Mouse (Mus musculus) CH12.LX (cell line): ENCODE measurements at regions not wholly inside any gene's neighbourhood (a gene's known extent, or its start where the extent isn't known, plus 50 kb on each side); places are given as distances from the start of the nearest gene placed in this dataset.

ENCODE experiments used
- DNase-seq: peaks from one replicate; pipeline ENCODE4 v3.0.0-alpha.2; 2013; ENCODE audit errors: extremely low read depth
- H3K27ac ChIP-seq: 2 replicates; pipeline ENCODE4 v1.5.1; 2012; ENCODE audit warnings: low read depth, mild to moderate bottlenecking, control low read depth, moderate library complexity; ENCODE audit not compliant: insufficient read depth
- H3K27me3 ChIP-seq: replicated peaks from 2 replicates; pipeline ENCODE3; 2012; ENCODE audit warnings: inconsistent platforms
- H3K36me3 ChIP-seq, 2 experiments: replicated peaks in 1 of 2; 2 replicates each; pipeline versions ENCODE3 to v1.6.1; 2012; ENCODE audit warnings: inconsistent platforms in 1 of 2, low read length in 1 of 2, mild to moderate bottlenecking in 1 of 2, mixed read lengths in 1 of 2, moderate library complexity in 1 of 2; ENCODE audit not compliant: control insufficient read depth in 1 of 2, insufficient read depth in 1 of 2
- H3K4me1 ChIP-seq, 2 experiments: 2 replicates each; pipeline ENCODE4 v1.6.1; 2012; ENCODE audit warnings: inconsistent platforms in 1 of 2, moderate library complexity in 1 of 2; ENCODE audit not compliant: insufficient read depth in 2 of 2, control insufficient read depth in 1 of 2
- H3K4me2 ChIP-seq: 2 replicates; pipeline ENCODE4 v1.6.1; 2012; ENCODE audit warnings: low read depth, mild to moderate bottlenecking, control low read depth; ENCODE audit not compliant: poor library complexity, insufficient read depth, severe bottlenecking
- H3K4me3 ChIP-seq, 3 experiments: fragments of 150-350 bp in 1 of 3; sonication (generic) in 1 of 3; replicated peaks in 1 of 3; 2 replicates each; pipeline versions ENCODE3 to v1.5.1; 2011 to 2012; ENCODE audit warnings: low read depth in 2 of 3, low read length in 2 of 3, mild to moderate bottlenecking in 2 of 3, moderate library complexity in 2 of 3, control low read depth in 1 of 3, improper control_type of control experiment in 1 of 3, inconsistent platforms in 1 of 3, mixed read lengths in 1 of 3; ENCODE audit not compliant: poor library complexity in 1 of 3
- H3K79me2 ChIP-seq: replicated peaks from 2 replicates; pipeline ENCODE4 v1.6.1; 2012; ENCODE audit warnings: mild to moderate bottlenecking, moderate library complexity; ENCODE audit not compliant: control insufficient read depth, poor library complexity, insufficient read depth, severe bottlenecking; ENCODE audit errors: extremely low read depth
- H3K9ac ChIP-seq: 2 replicates; pipeline ENCODE4 v1.6.1; 2012; ENCODE audit warnings: low read depth, mild to moderate bottlenecking, control low read depth, moderate library complexity; ENCODE audit not compliant: insufficient read depth
- H3K9me3 ChIP-seq: replicated peaks from 2 replicates; pipeline ENCODE3; 2012; ENCODE audit warnings: low read length, inconsistent platforms, mixed read lengths
- BHLHE40 ChIP-seq: IDR thresholded peaks from 2 replicates; pipeline ENCODE4 v1.6.1; 2011; ENCODE audit warnings: mild to moderate bottlenecking, low read depth, low read length, improper control_type of control experiment
- CTCF ChIP-seq, 2 experiments: IDR thresholded peaks in 1 of 2; conservative IDR thresholded peaks in 1 of 2; 2 replicates each; pipeline ENCODE4 v1.5.1; 2011 to 2012; ENCODE audit warnings: low read depth in 2 of 2, low read length in 2 of 2, improper control_type of control experiment in 1 of 2, inconsistent platforms in 1 of 2, mild to moderate bottlenecking in 1 of 2, moderate library complexity in 1 of 2
- EP300 ChIP-seq: IDR thresholded peaks from 2 replicates; pipeline ENCODE4 v1.6.1; 2011; ENCODE audit warnings: low read length, improper control_type of control experiment
- JUN ChIP-seq: IDR thresholded peaks from 2 replicates; pipeline ENCODE4 v1.6.1; 2011; ENCODE audit warnings: low read depth, mild to moderate bottlenecking, low read length, improper control_type of control experiment, moderate library complexity; ENCODE audit not compliant: insufficient read depth
- MAFK ChIP-seq: IDR thresholded peaks from 2 replicates; pipeline ENCODE4 v1.6.1; 2011; ENCODE audit warnings: low read length, improper control_type of control experiment; ENCODE audit not compliant: insufficient replicate concordance
- MEF2A ChIP-seq: IDR thresholded peaks from 2 replicates; pipeline ENCODE4 v1.6.1; 2014; ENCODE audit warnings: low read depth, mild to moderate bottlenecking, inconsistent platforms, low read length, improper control_type of control experiment, borderline replicate concordance
- NELFE ChIP-seq: IDR thresholded peaks from 2 replicates; pipeline ENCODE4 v1.6.1; 2011; ENCODE audit warnings: low read depth, low read length, improper control_type of control experiment
- POLR2A ChIP-seq: IDR thresholded peaks from 2 replicates; pipeline ENCODE4 v1.6.1; 2011; ENCODE audit warnings: low read depth, mild to moderate bottlenecking, improper control_type of control experiment, low read length
- POLR2AphosphoS2 ChIP-seq: IDR thresholded peaks from 2 replicates; pipeline ENCODE4 v1.6.1; 2011; ENCODE audit warnings: low read depth, low read length, improper control_type of control experiment
- RAD21 ChIP-seq: IDR thresholded peaks from 2 replicates; pipeline ENCODE4 v1.6.1; 2011; ENCODE audit warnings: low read depth, mild to moderate bottlenecking, low read length, improper control_type of control experiment, moderate library complexity
- RCOR1 ChIP-seq: conservative IDR thresholded peaks from 2 replicates; pipeline ENCODE4 v1.6.1; 2012; ENCODE audit warnings: low read depth, mild to moderate bottlenecking, inconsistent platforms, low read length, improper control_type of control experiment
- SIN3A ChIP-seq: IDR thresholded peaks from 2 replicates; pipeline ENCODE4 v1.6.1; 2012; ENCODE audit warnings: low read length, improper control_type of control experiment, inconsistent platforms
- SMC3 ChIP-seq: IDR thresholded peaks from 2 replicates; pipeline ENCODE4 v1.6.1; 2011; ENCODE audit warnings: low read depth, low read length, improper control_type of control experiment
- UBTF ChIP-seq: IDR thresholded peaks from 2 replicates; pipeline ENCODE4 v1.6.1; 2012; ENCODE audit warnings: low read depth, mild to moderate bottlenecking, inconsistent platforms, low read length, improper control_type of control experiment, moderate library complexity
- ZKSCAN1 ChIP-seq: IDR thresholded peaks from 2 replicates; pipeline ENCODE4 v1.6.1; 2012; ENCODE audit warnings: low read depth, inconsistent platforms, low read length, improper control_type of control experiment, borderline replicate concordance
- dilution Hi-C: fragments of 300-500 bp; cut with MboI; formaldehyde crosslinking; loops from 2 replicates; pipeline ENCODE4 v1.14.3; 2020; ENCODE audit warnings: low sequenced_read_pairs; ENCODE audit not compliant: extremely low pct_unique_long_range_greater_than_20kb, extremely low pct_ligation_motif_present
- in situ Hi-C: fragments of 300-500 bp; cut with MboI; formaldehyde crosslinking; loops from 3 replicates; pipeline ENCODE4 v1.14.3; 2019; ENCODE audit warnings: low sequenced_read_pairs, low pct_ligation_motif_present, low pct_unique_long_range_greater_than_20kb, mixed read lengths

GRCm38 (mm10) chr3:38371702-38372101 lies 112.9 kb downstream of the Ankrd50 start:
- TF ChIP-seq SIN3A (0 out of 2 replicates have a peak, but pooled peaks have one; percentile 34), MEF2A (no peak), JUN (no peak), RAD21 (no peak), NELFE (no peak), CTCF (conservative IDR thresholded peaks at IDR 0.05 in 1 of 2, IDR thresholded peaks at IDR 0.05 in 1 of 2; ENCODE audit: low read depth in 2 of 2, low read length in 2 of 2) (no peak), POLR2AphosphoS2 (no peak), MAFK (no peak)
- dilution Hi-C loops = no loop called here
- in situ Hi-C loops = no loop called here
- no peak overlapping the region for H3K9ac ChIP-seq
- no peaks in the 10 kb centered on the region for H3K79me2 ChIP-seq
- no peaks in the 10 kb centered on the region for H3K9me3 ChIP-seq
- peak; percentile 17 for DNase-seq
- H3K27me3 ChIP-seq = no peaks in the 10 kb centered on the region
- H3K4me1 ChIP-seq = peaks cover 10 to 57% of the 10 kb centered on the region in 2 experiments
- no peak overlapping the region for H3K27ac ChIP-seq
- no peak overlapping the region for H3K4me3 ChIP-seq
- H3K36me3 ChIP-seq = no peaks in the 10 kb centered on the region
- H3K4me2 ChIP-seq = peak overlapping the region; percentile 36; the same call in 1 of the 2 replicates

GRCm38 (mm10) chr3:38363888-38364287 lies 120.8 kb downstream of the Ankrd50 start:
- no peak for TF ChIP-seq ZKSCAN1
- no peak for TF ChIP-seq RCOR1
- no peak for TF ChIP-seq UBTF
- no peak for TF ChIP-seq POLR2A
- no peak for TF ChIP-seq BHLHE40
- TF ChIP-seq SMC3 = no peak
- TF ChIP-seq, all 38 proteins: peak for 0
- no peaks in the 10 kb centered on the region for H3K9me3 ChIP-seq
- no peaks in the 10 kb centered on the region for H3K79me2 ChIP-seq
- H3K36me3 ChIP-seq = no peaks in the 10 kb centered on the region
- no peak for DNase-seq
- no peak overlapping the region for H3K9ac ChIP-seq
- no peak overlapping the region for H3K27ac ChIP-seq
- dilution Hi-C loops (no loop called here), in situ Hi-C loops (no loop called here)
- H3K27me3 ChIP-seq = no peaks in the 10 kb centered on the region
- peaks cover under 1 to 7% of the 10 kb centered on the region in 2 experiments; a peak in 3 of 4 replicates for H3K4me1 ChIP-seq
- no peak overlapping the region for H3K4me2 ChIP-seq
- no peak overlapping the region for H3K4me3 ChIP-seq

GRCm38 (mm10) chr3:38361411-38361810 lies 123.2 kb downstream of the Ankrd50 start:
- Histone ChIP-seq H3K4me1 (peaks cover 0 to 7% of the 10 kb centered on the region in 2 experiments; a peak in 2 of 4 replicates), H3K4me3 (no peak overlapping the region), H3K4me2 (no peak overlapping the region), H3K27me3 (no peaks in the 10 kb centered on the region), H3K9me3 (no peaks in the 10 kb centered on the region), H3K36me3 (no peaks in the 10 kb centered on the region), H3K27ac (no peak overlapping the region), H3K79me2 (no peaks in the 10 kb centered on the region), H3K9ac (no peak overlapping the region)
- in situ Hi-C loops (no loop called here), dilution Hi-C loops (no loop called here)
- TF ChIP-seq JUN (no peak), EP300 (no peak)
- no peak for DNase-seq
